Mouse (Mus musculus): ENCODE data around the gene Cacng4.

DNA sequence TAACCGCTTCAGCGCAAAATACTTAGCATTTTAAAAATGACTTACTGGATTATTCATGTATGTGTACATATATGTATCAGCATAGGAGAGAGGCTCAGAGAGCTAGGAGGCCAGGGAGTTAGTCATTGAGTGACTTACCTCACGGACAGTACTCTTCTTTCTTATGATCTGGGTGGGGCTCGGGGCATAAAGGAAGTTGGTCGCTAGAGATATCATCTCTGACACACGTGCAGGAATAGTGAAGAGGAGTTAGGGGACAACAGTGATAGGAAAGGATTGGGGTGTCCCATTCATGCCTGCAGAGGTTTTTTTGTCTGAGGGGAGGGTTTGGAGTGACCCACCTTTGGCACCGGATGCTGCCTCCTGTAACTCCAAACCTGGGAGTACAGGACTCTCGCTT, 69.8 kb downstream of the Cacng4 start:
- TF ChIP-seq POLR2A (IDR thresholded peaks at IDR 0.05; ENCODE audit: control insufficient read depth, low read depth, low read length) (no peak), CTCF (IDR thresholded peaks at IDR 0.05; ENCODE audit: control insufficient read depth, insufficient read depth, insufficient replicate concordance, low read depth, low read length) (no peak)
